Mouse (Mus musculus) intestine, postnatal 0 days (tissue): Measurements from ENCODE around the gene Serinc3. TPM values are rescaled to one million over a fixed set of nuclear protein-coding genes. Genes with fewer than 3 reads are reported as not detected.
A peak's percentile ranks its signal among the peaks of the same experiment; 100 is the strongest.

Experiments
- ATAC-seq: fragments of 200-750 bp; cut with Nextera tagmentation; 2 replicates; pipeline ENCODE4 v1.8.0; 2017; ENCODE audit warnings: mild to moderate bottlenecking, moderate TSS enrichment, moderate library complexity
- H3K27ac ChIP-seq: fragments of 300-500 bp; sonication (generic); 2 replicates; pipeline ENCODE4 v1.5.1; 2014; ENCODE audit warnings: mild to moderate bottlenecking, low read depth, low read length, moderate library complexity
- H3K27me3 ChIP-seq: fragments of 300-500 bp; sonication (generic); replicated peaks from 2 replicates; pipeline ENCODE4 v1.6.1; 2014; ENCODE audit warnings: low read length, mixed read lengths; ENCODE audit not compliant: control insufficient read depth, insufficient read depth
- H3K36me3 ChIP-seq: fragments of 300-500 bp; sonication (generic); 2 replicates; pipeline ENCODE4 v1.6.1; 2014; ENCODE audit warnings: mild to moderate bottlenecking, moderate library complexity; ENCODE audit not compliant: control insufficient read depth, insufficient read depth
- H3K4me1 ChIP-seq: fragments of 300-500 bp; sonication (generic); replicated peaks from 2 replicates; pipeline ENCODE4 v1.6.1; 2014; ENCODE audit warnings: antibody characterized with exemption, low read length, mixed read lengths; ENCODE audit not compliant: control insufficient read depth, insufficient read depth
- H3K4me2 ChIP-seq: fragments of 300-500 bp; sonication (generic); replicated peaks from 2 replicates; pipeline ENCODE4 v1.6.1; 2014; ENCODE audit warnings: low read depth, mild to moderate bottlenecking, moderate library complexity
- H3K4me3 ChIP-seq: fragments of 300-500 bp; sonication (generic); 2 replicates; pipeline ENCODE4 v1.5.1; 2014; ENCODE audit warnings: low read depth, low read length
- H3K9ac ChIP-seq: fragments of 300-500 bp; sonication (generic); 2 replicates; pipeline ENCODE4 v1.6.1; 2014; ENCODE audit warnings: mild to moderate bottlenecking, low read depth, low read length
- H3K9me3 ChIP-seq: fragments of 300-500 bp; sonication (generic); 2 replicates; pipeline ENCODE4 v1.6.1; 2016; ENCODE audit warnings: mixed run types; ENCODE audit not compliant: control insufficient read depth
- CTCF ChIP-seq: sonication (generic); IDR thresholded peaks from 2 replicates; pipeline ENCODE4 v1.5.1; 2016; ENCODE audit warnings: low read depth, mild to moderate bottlenecking, control low read depth, antibody characterized with exemption, moderate library complexity
- WGBS: fragments of 180-500 bp; shearing (Covaris S2); extraction: QIAGEN DNeasy Blood & Tissue Kit; methylation state at CpG from one replicate; pipeline ENCODE4 v1.1.7; 2014; 5-methylcytosine and 5-hydroxymethylcytosine counted together
- polyA plus RNA-seq: library from polyadenylated mRNA; unstranded; fragments of >200 nt; fragmentation: Nextera tagmentation; extraction: Ambion mirVana; gene quantifications from 2 replicates; pipeline ENCODE4 v1.2.1, GENCODE M21; 2015

Serinc3 gene
- polyA plus RNA-seq, 1 experiment from 2014 or later: 61.3 TPM

- H3K36me3 ChIP-seq: peaks cover 15% of the 10 kb centered on the region
- peak overlapping the region; percentile 17; the same call in 1 of the 2 replicates for H3K9ac ChIP-seq
- WGBS: 26% methylated on average over 11 of the region's 11 CpGs
- peak overlapping the region; percentile 35; the same call in 1 of the 2 replicates for H3K4me2 ChIP-seq
- H3K27ac ChIP-seq: peak overlapping the region; percentile 89
- peak; percentile 11 for ATAC-seq
- TF ChIP-seq CTCF: no peak
- H3K4me3 ChIP-seq: no peak overlapping the region
- no peaks in the 10 kb centered on the region for H3K27me3 ChIP-seq
- H3K9me3 ChIP-seq: no peaks in the 10 kb centered on the region
- peaks cover 9% of the 10 kb centered on the region for H3K4me1 ChIP-seq
Measured at GRCm38 (mm10) chr2:163575248-163575647, 69.7 kb downstream of the Serinc3 start.

DNA sequence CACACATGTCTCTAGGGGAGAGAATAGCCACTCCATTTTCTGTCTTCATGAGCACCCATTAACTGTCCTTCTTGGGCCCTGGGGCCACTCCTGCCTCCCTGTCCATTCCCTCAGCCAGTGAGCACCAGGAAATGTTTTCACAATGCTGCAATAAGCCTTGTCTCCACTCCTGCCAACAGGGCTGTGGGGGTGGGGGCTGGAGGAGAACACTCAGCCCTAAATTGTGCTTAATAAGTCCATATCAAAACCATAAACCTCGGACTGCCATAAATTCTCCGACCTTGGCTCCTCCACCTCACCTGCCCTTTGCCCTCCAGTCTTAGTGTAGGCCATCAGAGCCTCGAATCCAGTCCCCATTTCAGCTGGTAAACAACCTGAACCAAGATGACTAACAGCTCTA lies 70.6 kb downstream of the Serinc3 start:
- Histone ChIP-seq H3K4me2 (no peak overlapping the region), H3K4me3 (no peak overlapping the region), H3K36me3 (peaks cover 20% of the 10 kb centered on the region), H3K4me1 (peaks cover 5% of the 10 kb centered on the region; the same call in 1 of the 2 replicates), H3K9me3 (no peaks in the 10 kb centered on the region), H3K27me3 (no peaks in the 10 kb centered on the region), H3K27ac (peak overlapping the region; percentile 89), H3K9ac (no peak overlapping the region)
- 24% methylated on average over 3 of the region's 3 CpGs for WGBS
- ATAC-seq: peak; percentile 80
- no peak for TF ChIP-seq CTCF

Other genes with a start within 250 kb of the Serinc3 start
- gene Jph2, start 247.1 kb downstream of the Serinc3 start, polyA plus RNA-seq: 9.8 and 10.0 TPM in 2 replicates
- 62.3 and 64.5 TPM in 2 replicates for gene Oser1, start 220.4 kb downstream of the Serinc3 start, polyA plus RNA-seq
- 2.3 and 2.4 TPM in 2 replicates for gene Gdap1l1, start 206.7 kb downstream of the Serinc3 start, polyA plus RNA-seq
- gene Fitm2, start 172.5 kb downstream of the Serinc3 start, polyA plus RNA-seq: 5.3 and 5.5 TPM in 2 replicates
- gene R3hdml, start 152.8 kb downstream of the Serinc3 start, polyA plus RNA-seq: 0.37 and 0.46 TPM in 2 replicates
- gene Hnf4a, start 138.3 kb downstream of the Serinc3 start, polyA plus RNA-seq: 50.8 and 53.0 TPM in 2 replicates
- 10.4 and 10.9 TPM in 2 replicates for gene Ttpal, start 42.8 kb downstream of the Serinc3 start, polyA plus RNA-seq
- gene Pkig, start 13.3 kb upstream of the Serinc3 start, polyA plus RNA-seq: 114 and 116 TPM in 2 replicates
- gene Ada, start 105.1 kb upstream of the Serinc3 start, polyA plus RNA-seq: 78.2 and 81.3 TPM in 2 replicates
- not detected in 2 replicates for gene Ccn5, start 175.7 kb upstream of the Serinc3 start, polyA plus RNA-seq
- gene Kcnk15, start 208.5 kb upstream of the Serinc3 start, polyA plus RNA-seq: not detected in 2 replicates